Mouse (Mus musculus): ENCODE data around the gene Vtn. TPM values are rescaled to one million over a fixed set of nuclear protein-coding genes. Genes with fewer than 3 reads are reported as not detected.

The Vtn gene
- polyA plus RNA-seq, 1 experiment from 2014 or later, result 2.3 TPM

- Histone ChIP-seq H3K27me3 (ENCODE audit: control insufficient read depth, insufficient read depth, low read length) (peaks cover 10% of the 10 kb centered on the region), H3K9ac (ENCODE audit: low read length) (no peak overlapping the region), H3K36me3 (ENCODE audit: control insufficient read depth, insufficient read depth) (peaks cover 15% of the 10 kb centered on the region), H3K9me3 (replicated peaks; ENCODE audit: control insufficient read depth, low read length) (no peaks in the 10 kb centered on the region), H3K27ac (ENCODE audit: low read length) (no peak overlapping the region), H3K4me3 (ENCODE audit: low read length) (no peak overlapping the region), H3K4me1 (ENCODE audit: control insufficient read depth, insufficient read depth, low read length) (no peaks in the 10 kb centered on the region), H3K4me2 (ENCODE audit: low read depth, low read length) (no peak overlapping the region)
- WGBS, result 73% methylated on average over 3 of the region's 3 CpGs
- no peak for ATAC-seq (replicated peaks; ENCODE audit: extremely low read depth, insufficient read depth, low FRiP score)
These were observed 6.5 kb downstream of the Vtn start for GRCm38 (mm10) chr11:78505430-78505829.

- Histone ChIP-seq H3K27me3 (ENCODE audit: control insufficient read depth, insufficient read depth, low read length) (no peaks in the 10 kb centered on the region), H3K4me3 (ENCODE audit: low read length) (no peak overlapping the region), H3K36me3 (ENCODE audit: control insufficient read depth, insufficient read depth) (peaks cover 15% of the 10 kb centered on the region), H3K9me3 (replicated peaks; ENCODE audit: control insufficient read depth, low read length) (no peaks in the 10 kb centered on the region), H3K4me1 (ENCODE audit: control insufficient read depth, insufficient read depth, low read length) (peaks cover 12% of the 10 kb centered on the region), H3K4me2 (ENCODE audit: low read depth, low read length) (no peak overlapping the region), H3K9ac (ENCODE audit: low read length) (no peak overlapping the region), H3K27ac (ENCODE audit: low read length) (no peak overlapping the region)
- ATAC-seq (replicated peaks; ENCODE audit: extremely low read depth, insufficient read depth, low FRiP score), result no peak
- WGBS, result 79% methylated on average over 5 of the region's 5 CpGs
These were observed 10.3 kb downstream of the Vtn start for GRCm38 (mm10) chr11:78509148-78509547.

- Histone ChIP-seq H3K9me3 (replicated peaks; ENCODE audit: control insufficient read depth, low read length) (no peaks in the 10 kb centered on the region), H3K27me3 (ENCODE audit: control insufficient read depth, insufficient read depth, low read length) (no peaks in the 10 kb centered on the region), H3K4me1 (ENCODE audit: control insufficient read depth, insufficient read depth, low read length) (peaks cover 12% of the 10 kb centered on the region), H3K9ac (ENCODE audit: low read length) (peak within 1 kb of the TSS; percentile 98), H3K4me3 (ENCODE audit: low read length) (peak within 1 kb of the TSS; percentile 81), H3K4me2 (ENCODE audit: low read depth, low read length) (peak within 1 kb of the TSS; percentile 89), H3K27ac (ENCODE audit: low read length) (peak within 1 kb of the TSS; percentile 88), H3K36me3 (ENCODE audit: control insufficient read depth, insufficient read depth) (peaks cover 27% of the 10 kb centered on the region)
- peak; percentile 96 for ATAC-seq (replicated peaks; ENCODE audit: extremely low read depth, insufficient read depth, low FRiP score)
- under 1% methylated on average over 67 of the region's 67 CpGs for WGBS
These were observed 13.4 kb downstream of the Vtn start, which contains the start of the genes Tmem199 and Poldip2 for GRCm38 (mm10) chr11:78512025-78512957. Tmem199 (minus strand) TSS chr11:78512172. Poldip2 (plus strand) TSS chr11:78512193.

GRCm38 (mm10) chr11:78513106-78513790, 14.4 kb downstream of the Vtn start:
- H3K9me3 ChIP-seq (replicated peaks; ENCODE audit: control insufficient read depth, low read length), result no peaks in the 10 kb centered on the region
- 68% methylated on average over 3 of the region's 3 CpGs for WGBS
- H3K36me3 ChIP-seq (ENCODE audit: control insufficient read depth, insufficient read depth), result peaks cover 30% of the 10 kb centered on the region
- peak overlapping the region; percentile 81 for H3K4me3 ChIP-seq (ENCODE audit: low read length)
- H3K27ac ChIP-seq (ENCODE audit: low read length), result no peak overlapping the region
- no peaks in the 10 kb centered on the region for H3K27me3 ChIP-seq (ENCODE audit: control insufficient read depth, insufficient read depth, low read length)
- peak overlapping the region; percentile 89 for H3K4me2 ChIP-seq (ENCODE audit: low read depth, low read length)
- peaks cover 12% of the 10 kb centered on the region for H3K4me1 ChIP-seq (ENCODE audit: control insufficient read depth, insufficient read depth, low read length)
- H3K9ac ChIP-seq (ENCODE audit: low read length), result peak overlapping the region; percentile 98
- ATAC-seq (replicated peaks; ENCODE audit: extremely low read depth, insufficient read depth, low FRiP score), result no peak

- H3K4me3 ChIP-seq (ENCODE audit: low read length), result no peak overlapping the region
- H3K4me2 ChIP-seq (ENCODE audit: low read depth, low read length), result no peak overlapping the region
- no peaks in the 10 kb centered on the region for H3K9me3 ChIP-seq (replicated peaks; ENCODE audit: control insufficient read depth, low read length)
- H3K36me3 ChIP-seq (ENCODE audit: control insufficient read depth, insufficient read depth), result peaks cover 39% of the 10 kb centered on the region
- H3K4me1 ChIP-seq (ENCODE audit: control insufficient read depth, insufficient read depth, low read length), result peaks cover 12% of the 10 kb centered on the region
- no peaks in the 10 kb centered on the region for H3K27me3 ChIP-seq (ENCODE audit: control insufficient read depth, insufficient read depth, low read length)
- no peak for ATAC-seq (replicated peaks; ENCODE audit: extremely low read depth, insufficient read depth, low FRiP score)
- no peak overlapping the region for H3K27ac ChIP-seq (ENCODE audit: low read length)
- H3K9ac ChIP-seq (ENCODE audit: low read length), result no peak overlapping the region
- WGBS, result 61% methylated on average over 2 of the region's 2 CpGs
These were observed 16.8 kb downstream of the Vtn start for GRCm38 (mm10) chr11:78515549-78516325.

GRCm38 (mm10) chr11:78518931-78519330, 20.0 kb downstream of the Vtn start:
- Histone ChIP-seq H3K4me1 (ENCODE audit: control insufficient read depth, insufficient read depth, low read length) (no peaks in the 10 kb centered on the region), H3K27me3 (ENCODE audit: control insufficient read depth, insufficient read depth, low read length) (no peaks in the 10 kb centered on the region), H3K9me3 (replicated peaks; ENCODE audit: control insufficient read depth, low read length) (no peaks in the 10 kb centered on the region), H3K4me2 (ENCODE audit: low read depth, low read length) (no peak overlapping the region), H3K27ac (ENCODE audit: low read length) (no peak overlapping the region), H3K9ac (ENCODE audit: low read length) (no peak overlapping the region), H3K36me3 (ENCODE audit: control insufficient read depth, insufficient read depth) (peaks cover 70% of the 10 kb centered on the region), H3K4me3 (ENCODE audit: low read length) (no peak overlapping the region)
- no peak for ATAC-seq (replicated peaks; ENCODE audit: extremely low read depth, insufficient read depth, low FRiP score)
- 84% methylated on average over 10 of the region's 10 CpGs for WGBS

- no peaks in the 10 kb centered on the region for H3K4me1 ChIP-seq (ENCODE audit: control insufficient read depth, insufficient read depth, low read length)
- no peak overlapping the region for H3K4me3 ChIP-seq (ENCODE audit: low read length)
- no peak overlapping the region for H3K9ac ChIP-seq (ENCODE audit: low read length)
- no peaks in the 10 kb centered on the region for H3K9me3 ChIP-seq (replicated peaks; ENCODE audit: control insufficient read depth, low read length)
- H3K36me3 ChIP-seq (ENCODE audit: control insufficient read depth, insufficient read depth), result peaks cover 70% of the 10 kb centered on the region
- no peaks in the 10 kb centered on the region for H3K27me3 ChIP-seq (ENCODE audit: control insufficient read depth, insufficient read depth, low read length)
- no peak for ATAC-seq (replicated peaks; ENCODE audit: extremely low read depth, insufficient read depth, low FRiP score)
- no peak overlapping the region for H3K4me2 ChIP-seq (ENCODE audit: low read depth, low read length)
- 68% methylated on average over 3 of the region's 3 CpGs for WGBS
- no peak overlapping the region for H3K27ac ChIP-seq (ENCODE audit: low read length)
These were observed 23.0 kb downstream of the Vtn start for GRCm38 (mm10) chr11:78521880-78522279.

GRCm38 (mm10) chr11:78522481-78522997, 23.6 kb downstream of the Vtn start:
- no peak overlapping the region for H3K27ac ChIP-seq (ENCODE audit: low read length)
- peaks cover 76% of the 10 kb centered on the region for H3K36me3 ChIP-seq (ENCODE audit: control insufficient read depth, insufficient read depth)
- H3K4me1 ChIP-seq (ENCODE audit: control insufficient read depth, insufficient read depth, low read length), result no peaks in the 10 kb centered on the region
- no peaks in the 10 kb centered on the region for H3K9me3 ChIP-seq (replicated peaks; ENCODE audit: control insufficient read depth, low read length)
- WGBS, result 90% methylated on average over 1 of the region's 1 CpGs
- H3K4me3 ChIP-seq (ENCODE audit: low read length), result no peak overlapping the region
- no peak overlapping the region for H3K4me2 ChIP-seq (ENCODE audit: low read depth, low read length)
- no peak for ATAC-seq (replicated peaks; ENCODE audit: extremely low read depth, insufficient read depth, low FRiP score)
- H3K9ac ChIP-seq (ENCODE audit: low read length), result no peak overlapping the region
- H3K27me3 ChIP-seq (ENCODE audit: control insufficient read depth, insufficient read depth, low read length), result no peaks in the 10 kb centered on the region
